Mouse (Mus musculus) megakaryocyte, embryonic 14.5 days (primary cell): ENCODE measurements around the gene Ppfia4.

Source experiments
- FLI1 ChIP-seq: IDR thresholded peaks from 2 replicates; pipeline ENCODE4 v1.6.1; 2012; ENCODE audit warnings: low read length, inconsistent platforms, mixed read lengths
- GATA1 ChIP-seq: IDR thresholded peaks from 3 replicates; pipeline ENCODE4 v1.6.1; 2012; ENCODE audit warnings: mixed read lengths, low read length, inconsistent platforms, borderline replicate concordance

GRCm38 (mm10) chr1:134290909-134291308 is 41.8 kb downstream of the Ppfia4 start:
- TF ChIP-seq FLI1 (no peak), GATA1 (no peak)
